Mouse (Mus musculus) forebrain, embryonic 11.5 days (tissue): ENCODE data around the gene Aoc3. TPM values are rescaled to one million over a fixed set of nuclear protein-coding genes. Genes with fewer than 3 reads are reported as not detected.

Experiments
- ATAC-seq: fragments of 200-750 bp; cut with Nextera tagmentation; replicated peaks from 2 replicates; pipeline ENCODE4 v1.8.0; 2017; ENCODE audit warnings: moderate TSS enrichment; ENCODE audit not compliant: low FRiP score
- DNase-seq: peaks from one replicate; pipeline ENCODE4 v3.0.0-alpha.2; 2017; ENCODE audit warnings: low spot score
- H3K27ac ChIP-seq: fragments of 300-500 bp; sonication (generic); 2 replicates; pipeline ENCODE4 v1.5.1; 2014; ENCODE audit warnings: low read depth, low read length
- H3K27me3 ChIP-seq: fragments of 300-500 bp; sonication (generic); 2 replicates; pipeline ENCODE4 v1.6.1; 2014; ENCODE audit warnings: mild to moderate bottlenecking, low read length, mixed read lengths; ENCODE audit not compliant: control insufficient read depth, insufficient read depth
- H3K36me3 ChIP-seq: fragments of 300-500 bp; sonication (generic); 2 replicates; pipeline ENCODE4 v1.6.1; 2014; ENCODE audit warnings: mild to moderate bottlenecking, low read length, moderate library complexity, mixed read lengths; ENCODE audit not compliant: control insufficient read depth, insufficient read depth
- H3K4me1 ChIP-seq: fragments of 300-500 bp; sonication (generic); replicated peaks from 2 replicates; pipeline ENCODE4 v1.6.1; 2014; ENCODE audit warnings: low read length, mixed read lengths; ENCODE audit not compliant: control insufficient read depth, insufficient read depth
- H3K4me2 ChIP-seq: fragments of 300-500 bp; sonication (generic); 2 replicates; pipeline ENCODE4 v1.6.1; 2014; ENCODE audit warnings: low read depth, mild to moderate bottlenecking, low read length, moderate library complexity, mixed read lengths; ENCODE audit not compliant: severe bottlenecking
- H3K4me3 ChIP-seq: fragments of 300-500 bp; sonication (generic); 2 replicates; pipeline ENCODE4 v1.5.1; 2014; ENCODE audit warnings: low read depth, low read length
- H3K9ac ChIP-seq: fragments of 300-500 bp; sonication (generic); 2 replicates; pipeline ENCODE4 v1.6.1; 2014; ENCODE audit warnings: low read length
- H3K9me3 ChIP-seq: fragments of 300-500 bp; sonication (generic); 2 replicates; pipeline ENCODE4 v1.6.1; 2016; ENCODE audit warnings: low read length, mixed read lengths; ENCODE audit not compliant: control insufficient read depth
- WGBS: fragments of 180-500 bp; shearing (Covaris S2); extraction: QIAGEN DNeasy Blood & Tissue Kit; methylation state at CpG from one replicate; pipeline ENCODE4 v1.1.7; 2014; 5-methylcytosine and 5-hydroxymethylcytosine counted together
- polyA plus RNA-seq: library from polyadenylated mRNA; unstranded; fragments of >200 nt; fragmentation: Nextera tagmentation; extraction: Ambion mirVana; gene quantifications from 2 replicates; pipeline ENCODE4 v1.2.1, GENCODE M21; 2014

Aoc3 gene
- polyA plus RNA-seq, 1 experiment from 2014 or later = not detected

GRCm38 (mm10) chr11:101334023-101334422 lies 3.6 kb downstream of the Aoc3 start:
- no peaks in the 10 kb centered on the region for H3K9me3 ChIP-seq
- H3K4me2 ChIP-seq = no peak overlapping the region
- DNase-seq (no peak), ATAC-seq (no peak)
- no peaks in the 10 kb centered on the region for H3K27me3 ChIP-seq
- H3K27ac ChIP-seq = no peak overlapping the region
- H3K4me3 ChIP-seq = no peak overlapping the region
- 26% methylated on average over 10 of the region's 10 CpGs for WGBS
- no peaks in the 10 kb centered on the region for H3K36me3 ChIP-seq
- peaks cover 5% of the 10 kb centered on the region; the same call in 1 of the 2 replicates for H3K4me1 ChIP-seq
- no peak overlapping the region for H3K9ac ChIP-seq

- H3K27ac ChIP-seq = no peak overlapping the region
- H3K36me3 ChIP-seq = no peaks in the 10 kb centered on the region
- no peaks in the 10 kb centered on the region for H3K9me3 ChIP-seq
- H3K9ac ChIP-seq = no peak overlapping the region
- peaks cover 5% of the 10 kb centered on the region; the same call in 1 of the 2 replicates for H3K4me1 ChIP-seq
- no peak overlapping the region for H3K4me3 ChIP-seq
- DNase-seq = no peak
- H3K4me2 ChIP-seq = no peak overlapping the region
- no peak for ATAC-seq
- no peaks in the 10 kb centered on the region for H3K27me3 ChIP-seq
- WGBS = 8% methylated on average over 6 of the region's 6 CpGs
Observed at GRCm38 (mm10) chr11:101334516-101334915, 4.1 kb downstream of the Aoc3 start.

- H3K9ac ChIP-seq = no peak overlapping the region
- H3K4me3 ChIP-seq = no peak overlapping the region
- no peaks in the 10 kb centered on the region for H3K27me3 ChIP-seq
- H3K36me3 ChIP-seq = no peaks in the 10 kb centered on the region
- peaks cover 5% of the 10 kb centered on the region; the same call in 1 of the 2 replicates for H3K4me1 ChIP-seq
- no peak overlapping the region for H3K27ac ChIP-seq
- WGBS = 82% methylated on average over 9 of the region's 9 CpGs
- no peak overlapping the region for H3K4me2 ChIP-seq
- DNase-seq (no peak), ATAC-seq (no peak)
- H3K9me3 ChIP-seq = no peaks in the 10 kb centered on the region
Observed at GRCm38 (mm10) chr11:101335685-101336084, 5.3 kb downstream of the Aoc3 start.

GRCm38 (mm10) chr11:101338123-101338760 lies 7.8 kb downstream of the Aoc3 start:
- ATAC-seq (peak; percentile 81), DNase-seq (peak; percentile 73)
- WGBS = 3% methylated on average over 9 of the region's 9 CpGs
- Histone ChIP-seq H3K9me3 (no peaks in the 10 kb centered on the region), H3K4me3 (peak overlapping the region; percentile 15; the same call in 1 of the 2 replicates), H3K36me3 (no peaks in the 10 kb centered on the region), H3K27ac (no peak overlapping the region), H3K27me3 (no peaks in the 10 kb centered on the region), H3K4me1 (peaks cover 5% of the 10 kb centered on the region; the same call in 1 of the 2 replicates), H3K9ac (peak overlapping the region; percentile 51), H3K4me2 (peak overlapping the region; percentile 58)

GRCm38 (mm10) chr11:101347083-101347775 lies 16.8 kb downstream of the Aoc3 start:
- Histone ChIP-seq H3K9me3 (no peaks in the 10 kb centered on the region), H3K4me1 (no peaks in the 10 kb centered on the region), H3K4me3 (no peak overlapping the region), H3K27ac (no peak overlapping the region), H3K4me2 (no peak overlapping the region), H3K9ac (no peak overlapping the region), H3K27me3 (no peaks in the 10 kb centered on the region), H3K36me3 (no peaks in the 10 kb centered on the region)
- ATAC-seq = no peak
- peak; percentile 41 for DNase-seq
- 72% methylated on average over 10 of the region's 10 CpGs for WGBS

- no peaks in the 10 kb centered on the region for H3K4me1 ChIP-seq
- no peaks in the 10 kb centered on the region for H3K9me3 ChIP-seq
- H3K9ac ChIP-seq = no peak overlapping the region
- H3K36me3 ChIP-seq = no peaks in the 10 kb centered on the region
- H3K4me3 ChIP-seq = no peak overlapping the region
- H3K27ac ChIP-seq = no peak overlapping the region
- ATAC-seq (no peak), DNase-seq (peak; percentile 43)
- H3K27me3 ChIP-seq = no peaks in the 10 kb centered on the region
- WGBS = 86% methylated on average over 7 of the region's 7 CpGs
- no peak overlapping the region for H3K4me2 ChIP-seq
Observed at GRCm38 (mm10) chr11:101348774-101349173, 18.4 kb downstream of the Aoc3 start.

GRCm38 (mm10) chr11:101349216-101349615 lies 18.8 kb downstream of the Aoc3 start:
- Histone ChIP-seq H3K27ac (no peak overlapping the region), H3K36me3 (no peaks in the 10 kb centered on the region), H3K4me2 (no peak overlapping the region), H3K9ac (no peak overlapping the region), H3K9me3 (no peaks in the 10 kb centered on the region), H3K4me3 (no peak overlapping the region), H3K4me1 (no peaks in the 10 kb centered on the region), H3K27me3 (no peaks in the 10 kb centered on the region)
- ATAC-seq (no peak), DNase-seq (no peak)
- 88% methylated on average over 3 of the region's 3 CpGs for WGBS

- ATAC-seq (no peak), DNase-seq (no peak)
- Histone ChIP-seq H3K4me2 (no peak overlapping the region), H3K9me3 (no peaks in the 10 kb centered on the region), H3K27me3 (no peaks in the 10 kb centered on the region), H3K9ac (no peak overlapping the region), H3K27ac (no peak overlapping the region), H3K4me3 (no peak overlapping the region), H3K36me3 (no peaks in the 10 kb centered on the region), H3K4me1 (no peaks in the 10 kb centered on the region)
- WGBS = 66% methylated on average over 11 of the region's 11 CpGs
Observed at GRCm38 (mm10) chr11:101351100-101351720, 20.8 kb downstream of the Aoc3 start.
